Mouse (Mus musculus) intestine, embryonic 16.5 days (tissue): Measurements from ENCODE around the gene Med13l. TPM values are rescaled to one million over a fixed set of nuclear protein-coding genes. Genes with fewer than 3 reads are reported as not detected.

ENCODE experiments used
- ATAC-seq: fragments of 200-750 bp; cut with Nextera tagmentation; 2 replicates; pipeline ENCODE4 v1.8.0; 2017; ENCODE audit warnings: moderate TSS enrichment, moderate library complexity
- H3K27ac ChIP-seq: fragments of 300-500 bp; sonication (generic); 2 replicates; pipeline ENCODE4 v1.5.1; 2014; ENCODE audit warnings: mild to moderate bottlenecking, low read length
- H3K27me3 ChIP-seq: fragments of 300-500 bp; sonication (generic); replicated peaks from 2 replicates; pipeline ENCODE4 v1.6.1; 2014; ENCODE audit warnings: low read length, control low read depth, mixed read lengths; ENCODE audit not compliant: control insufficient read depth, insufficient read depth
- H3K36me3 ChIP-seq: fragments of 300-500 bp; sonication (generic); 2 replicates; pipeline ENCODE4 v1.6.1; 2014; ENCODE audit warnings: low read length, control low read depth; ENCODE audit not compliant: control insufficient read depth, insufficient read depth
- H3K4me1 ChIP-seq: fragments of 300-500 bp; sonication (generic); 2 replicates; pipeline ENCODE4 v1.6.1; 2014; ENCODE audit warnings: low read length, control low read depth, mixed read lengths; ENCODE audit not compliant: control insufficient read depth, insufficient read depth
- H3K4me2 ChIP-seq: fragments of 300-500 bp; sonication (generic); 2 replicates; pipeline ENCODE4 v1.6.1; 2014; ENCODE audit warnings: low read depth, low read length, control low read depth
- H3K4me3 ChIP-seq: fragments of 300-500 bp; sonication (generic); 2 replicates; pipeline ENCODE4 v1.5.1; 2014; ENCODE audit warnings: mild to moderate bottlenecking, low read length
- H3K9ac ChIP-seq: fragments of 300-500 bp; sonication (generic); 2 replicates; pipeline ENCODE4 v1.6.1; 2014; ENCODE audit warnings: low read depth, low read length
- H3K9me3 ChIP-seq: fragments of 300-500 bp; sonication (generic); 2 replicates; pipeline ENCODE4 v1.6.1; 2016; ENCODE audit warnings: low read length, control low read depth; ENCODE audit not compliant: control insufficient read depth
- WGBS: fragments of 180-500 bp; shearing (Covaris S2); extraction: QIAGEN DNeasy Blood & Tissue Kit; methylation state at CpG from one replicate; pipeline ENCODE4 v1.1.7; 2014; 5-methylcytosine and 5-hydroxymethylcytosine counted together
- polyA plus RNA-seq: library from polyadenylated mRNA; unstranded; fragments of >200 nt; fragmentation: Nextera tagmentation; extraction: Ambion mirVana; gene quantifications from 2 replicates; pipeline ENCODE4 v1.2.1, GENCODE M21; 2015

Med13l gene
- polyA plus RNA-seq, 1 experiment from 2014 or later: 6.4 TPM

GRCm38 (mm10) chr5:118644041-118644440 lies 83.6 kb downstream of the Med13l start:
- no peaks in the 10 kb centered on the region for H3K27me3 ChIP-seq
- H3K9ac ChIP-seq: no peak overlapping the region
- H3K9me3 ChIP-seq: no peaks in the 10 kb centered on the region
- ATAC-seq: 0 out of 2 replicates have a peak, but pooled peaks have one; percentile 14
- no peaks in the 10 kb centered on the region for H3K36me3 ChIP-seq
- WGBS: 60% methylated on average over 12 of the region's 12 CpGs
- H3K4me3 ChIP-seq: no peak overlapping the region
- H3K4me2 ChIP-seq: no peak overlapping the region
- H3K27ac ChIP-seq: no peak overlapping the region
- peaks cover 47% of the 10 kb centered on the region for H3K4me1 ChIP-seq

GRCm38 (mm10) chr5:118644511-118644910 lies 84.0 kb downstream of the Med13l start:
- ATAC-seq: no peak
- WGBS: 81% methylated on average over 8 of the region's 8 CpGs
- Histone ChIP-seq H3K27ac (no peak overlapping the region), H3K4me2 (no peak overlapping the region), H3K4me1 (peaks cover 46% of the 10 kb centered on the region), H3K9me3 (no peaks in the 10 kb centered on the region), H3K9ac (no peak overlapping the region), H3K36me3 (no peaks in the 10 kb centered on the region), H3K27me3 (no peaks in the 10 kb centered on the region), H3K4me3 (no peak overlapping the region)

- no peak overlapping the region for H3K4me2 ChIP-seq
- no peaks in the 10 kb centered on the region for H3K27me3 ChIP-seq
- ATAC-seq: no peak
- 66% methylated on average over 10 of the region's 10 CpGs for WGBS
- H3K36me3 ChIP-seq: no peaks in the 10 kb centered on the region
- H3K27ac ChIP-seq: no peak overlapping the region
- no peak overlapping the region for H3K9ac ChIP-seq
- H3K9me3 ChIP-seq: no peaks in the 10 kb centered on the region
- no peak overlapping the region for H3K4me3 ChIP-seq
- H3K4me1 ChIP-seq: peaks cover 47% of the 10 kb centered on the region
Observed at GRCm38 (mm10) chr5:118645196-118645805, 84.8 kb downstream of the Med13l start.

GRCm38 (mm10) chr5:118646897-118647296 lies 86.4 kb downstream of the Med13l start:
- Histone ChIP-seq H3K9ac (no peak overlapping the region), H3K4me3 (no peak overlapping the region), H3K27ac (no peak overlapping the region), H3K4me1 (peaks cover 53% of the 10 kb centered on the region), H3K27me3 (no peaks in the 10 kb centered on the region), H3K4me2 (no peak overlapping the region), H3K36me3 (no peaks in the 10 kb centered on the region), H3K9me3 (no peaks in the 10 kb centered on the region)
- no peak for ATAC-seq
- WGBS: 57% methylated on average over 5 of the region's 5 CpGs

- peak; percentile 80 for ATAC-seq
- Histone ChIP-seq H3K4me2 (no peak overlapping the region), H3K36me3 (no peaks in the 10 kb centered on the region), H3K9ac (no peak overlapping the region), H3K27ac (peak overlapping the region; percentile 41), H3K27me3 (no peaks in the 10 kb centered on the region), H3K4me1 (peaks cover 54% of the 10 kb centered on the region), H3K9me3 (no peaks in the 10 kb centered on the region), H3K4me3 (no peak overlapping the region)
- 48% methylated on average over 6 of the region's 6 CpGs for WGBS
Observed at GRCm38 (mm10) chr5:118647384-118647783, 86.9 kb downstream of the Med13l start.

- WGBS: 77% methylated on average over 10 of the region's 10 CpGs
Observed at GRCm38 (mm10) chr5:118649215-118650006, 88.9 kb downstream of the Med13l start.

GRCm38 (mm10) chr5:118650007-118650548 lies 89.6 kb downstream of the Med13l start:
- no peaks in the 10 kb centered on the region for H3K9me3 ChIP-seq
- H3K4me2 ChIP-seq: 0 out of 2 replicates have a peak overlapping the region, but pooled peaks have one; percentile 9
- no peak overlapping the region for H3K4me3 ChIP-seq
- H3K27me3 ChIP-seq: no peaks in the 10 kb centered on the region
- 73% methylated on average over 4 of the region's 4 CpGs for WGBS
- H3K4me1 ChIP-seq: peaks cover 40% of the 10 kb centered on the region
- H3K9ac ChIP-seq: no peak overlapping the region
- H3K27ac ChIP-seq: no peak overlapping the region; the same call in 1 of the 2 replicates
- H3K36me3 ChIP-seq: no peaks in the 10 kb centered on the region
- no peak for ATAC-seq

More at GRCm38 (mm10) chr5:118649215-118650006, 88.9 kb downstream of the Med13l start:
- Histone ChIP-seq H3K4me3 (no peak overlapping the region), H3K4me1 (peaks cover 41% of the 10 kb centered on the region), H3K27me3 (no peaks in the 10 kb centered on the region), H3K27ac (no peak overlapping the region), H3K9ac (no peak overlapping the region), H3K9me3 (no peaks in the 10 kb centered on the region), H3K4me2 (0 out of 2 replicates have a peak overlapping the region, but pooled peaks have one; percentile 9), H3K36me3 (no peaks in the 10 kb centered on the region)
- ATAC-seq: no peak

- H3K4me2 ChIP-seq: no peak overlapping the region
- peaks cover 36% of the 10 kb centered on the region for H3K4me1 ChIP-seq
- no peak overlapping the region for H3K9ac ChIP-seq
- H3K36me3 ChIP-seq: no peaks in the 10 kb centered on the region
- no peaks in the 10 kb centered on the region for H3K27me3 ChIP-seq
- no peak overlapping the region for H3K4me3 ChIP-seq
- WGBS: 36% methylated on average over 7 of the region's 7 CpGs
- H3K27ac ChIP-seq: no peak overlapping the region
- peak; percentile 67 for ATAC-seq
- H3K9me3 ChIP-seq: no peaks in the 10 kb centered on the region
Observed at GRCm38 (mm10) chr5:118650746-118651145, 90.3 kb downstream of the Med13l start.

- Histone ChIP-seq H3K4me2 (no peak overlapping the region), H3K4me3 (no peak overlapping the region), H3K27me3 (no peaks in the 10 kb centered on the region), H3K9me3 (no peaks in the 10 kb centered on the region), H3K27ac (no peak overlapping the region), H3K36me3 (no peaks in the 10 kb centered on the region), H3K9ac (no peak overlapping the region), H3K4me1 (peaks cover 36% of the 10 kb centered on the region)
- 90% methylated on average over 8 of the region's 8 CpGs for WGBS
- no peak for ATAC-seq
Observed at GRCm38 (mm10) chr5:118652611-118653010, 92.1 kb downstream of the Med13l start.
